Mouse (Mus musculus) forebrain, embryonic 13.5 days (tissue): Measurements from ENCODE around the gene Ston1. TPM values are rescaled to one million over a fixed set of nuclear protein-coding genes. Genes with fewer than 3 reads are reported as not detected.

Experiments used
- ATAC-seq: fragments of 200-750 bp; cut with Nextera tagmentation; 2 replicates; pipeline ENCODE4 v1.8.0; 2017
- H3K27ac ChIP-seq: fragments of 300-500 bp; sonication (generic); 2 replicates; pipeline ENCODE4 v1.5.1; 2015; ENCODE audit warnings: inconsistent platforms, mild to moderate bottlenecking, moderate library complexity
- H3K27me3 ChIP-seq: fragments of 300-500 bp; sonication (generic); 2 replicates; pipeline ENCODE4 v1.6.1; 2015; ENCODE audit warnings: mild to moderate bottlenecking, inconsistent platforms
- H3K36me3 ChIP-seq: fragments of 300-500 bp; sonication (generic); 2 replicates; pipeline ENCODE4 v1.6.1; 2015; ENCODE audit warnings: mild to moderate bottlenecking, inconsistent platforms; ENCODE audit not compliant: poor library complexity, severe bottlenecking
- H3K4me1 ChIP-seq: fragments of 300-500 bp; sonication (generic); 2 replicates; pipeline ENCODE4 v1.6.1; 2015; ENCODE audit warnings: inconsistent platforms
- H3K4me2 ChIP-seq: fragments of 300-500 bp; sonication (generic); 2 replicates; pipeline ENCODE4 v1.6.1; 2015; ENCODE audit warnings: inconsistent platforms, mild to moderate bottlenecking, moderate library complexity
- H3K4me3 ChIP-seq: fragments of 300-500 bp; sonication (generic); 2 replicates; pipeline ENCODE4 v1.5.1; 2015; ENCODE audit warnings: mild to moderate bottlenecking, inconsistent platforms
- H3K9ac ChIP-seq: fragments of 300-500 bp; sonication (generic); 2 replicates; pipeline ENCODE4 v1.6.1; 2015; ENCODE audit warnings: mild to moderate bottlenecking, inconsistent platforms
- H3K9me3 ChIP-seq: fragments of 300-500 bp; sonication (generic); replicated peaks from 2 replicates; pipeline ENCODE4 v1.6.1; 2016; ENCODE audit warnings: inconsistent platforms
- WGBS: fragments of 180-500 bp; shearing (Covaris S2); methylation state at CpG from one replicate; pipeline ENCODE4 v1.1.7; 2015; 5-methylcytosine and 5-hydroxymethylcytosine counted together
- polyA plus RNA-seq: library from polyadenylated mRNA; unstranded; fragments of >200 nt; fragmentation: Nextera tagmentation; extraction: Ambion mirVana; gene quantifications from 2 replicates; pipeline ENCODE4 v1.2.1, GENCODE M21; 2015

The Ston1 gene
- polyA plus RNA-seq, 1 experiment from 2014 or later, result 3.2 TPM

DNA sequence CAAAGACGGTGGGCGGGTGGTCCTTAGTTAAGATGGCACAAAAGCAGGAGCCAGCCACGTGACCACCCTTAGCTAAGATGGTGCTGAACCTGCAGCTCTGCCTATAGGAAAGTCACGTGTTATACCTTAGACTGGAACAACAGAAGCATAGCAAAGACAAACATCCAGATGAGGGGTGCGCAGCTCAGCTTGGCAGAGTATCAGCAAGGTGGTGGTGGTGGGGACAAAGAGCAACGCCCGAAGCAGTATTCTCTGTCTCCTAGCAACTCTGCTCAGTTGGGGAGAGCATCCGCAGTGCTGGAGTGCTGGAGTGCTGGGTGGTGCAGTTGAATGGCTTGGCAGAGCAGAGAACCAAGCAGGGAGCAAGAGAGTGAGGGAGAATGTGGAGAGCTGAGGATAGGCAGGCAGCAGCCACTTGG lies 108.8 kb downstream of the Ston1 start:
- Histone ChIP-seq H3K27me3 (no peaks in the 10 kb centered on the region), H3K9ac (no peak overlapping the region), H3K9me3 (no peaks in the 10 kb centered on the region), H3K27ac (no peak overlapping the region), H3K4me2 (no peak overlapping the region), H3K36me3 (no peaks in the 10 kb centered on the region), H3K4me1 (peaks cover 19% of the 10 kb centered on the region), H3K4me3 (no peak overlapping the region)
- peak; percentile 53; the same call in 1 of the 2 replicates for ATAC-seq
- WGBS, result 16% methylated on average over 8 of the region's 8 CpGs

Other genes starting within 250 kb of the Ston1 start
- 11.2 and 11.5 TPM in 2 replicates for gene Foxn2, start 157.0 kb upstream of the Ston1 start, polyA plus RNA-seq
- 22.4 and 24.7 TPM in 2 replicates for gene Ppp1r21, start 67.6 kb upstream of the Ston1 start, polyA plus RNA-seq
- gene Gtf2a1l, start 71.0 kb downstream of the Ston1 start, polyA plus RNA-seq, result 0.15 and 0.16 TPM in 2 replicates
- gene Lhcgr, start 194.3 kb downstream of the Ston1 start, polyA plus RNA-seq, result 0.42 and 0.49 TPM in 2 replicates